Mouse (Mus musculus) C2C12 (cell line): ENCODE results near the gene Spa17.

Experiments used
- CTCF ChIP-seq: IDR thresholded peaks from one replicate; pipeline ENCODE4 v1.5.1; 2011; ENCODE audit not compliant: control insufficient read depth, insufficient read depth, insufficient read length
- MYOD1 ChIP-seq: IDR thresholded peaks from one replicate; pipeline ENCODE4 v1.6.1; 2011; ENCODE audit warnings: low read depth; ENCODE audit not compliant: control insufficient read depth, insufficient read length
- USF1 ChIP-seq: IDR thresholded peaks from one replicate; pipeline ENCODE4 v1.6.1; 2011; ENCODE audit warnings: low read depth, mild to moderate bottlenecking, control low read depth, moderate library complexity

GRCm38 (mm10) chr9:37569231-37569835, 44.2 kb downstream of the Spa17 start:
- TF ChIP-seq CTCF (no peak), MYOD1 (no peak), USF1 (no peak)
